Mouse (Mus musculus): ENCODE measurements around the gene Gm15128.
"Not testable (repeated sequence)": the region's sequence is repeated elsewhere in the genome, so short reads cannot be mapped to it uniquely, and the experiment has no call there.

Gene Gm15128

GRCm38 (mm10) chrX:147765691-147766090 is at the start of gene Gm15128:
Gm15128 (plus strand) TSS chrX:147765991.
- not testable (repeated sequence) for DNase-seq
